Mouse (Mus musculus) embryonic facial prominence, embryonic 11.5 days (tissue): ENCODE results near the gene Apold1. TPM values are rescaled to one million over a fixed set of nuclear protein-coding genes. Genes with fewer than 3 reads are reported as not detected.

ENCODE experiments used
- ATAC-seq: fragments of 200-750 bp; cut with Nextera tagmentation; replicated peaks from 2 replicates; pipeline ENCODE4 v1.8.0; 2017; ENCODE audit warnings: low read depth; ENCODE audit not compliant: insufficient number of reproducible peaks, low FRiP score, low TSS enrichment
- DNase-seq: peaks from one replicate; pipeline ENCODE4 v3.0.0-alpha.2; 2015; ENCODE audit warnings: low spot score
- H3K27ac ChIP-seq: fragments of 300-500 bp; sonication (generic); replicated peaks from 2 replicates; pipeline ENCODE4 v1.5.1; 2014; ENCODE audit warnings: mild to moderate bottlenecking, low read depth, low read length, control low read depth
- H3K27me3 ChIP-seq: fragments of 300-500 bp; sonication (generic); 2 replicates; pipeline ENCODE4 v1.6.1; 2014; ENCODE audit warnings: mild to moderate bottlenecking, low read length, moderate library complexity, mixed read lengths; ENCODE audit not compliant: control insufficient read depth, insufficient read depth
- H3K36me3 ChIP-seq: fragments of 300-500 bp; sonication (generic); replicated peaks from 2 replicates; pipeline ENCODE4 v1.6.1; 2014; ENCODE audit warnings: low read depth, mild to moderate bottlenecking, low read length, moderate library complexity, mixed read lengths; ENCODE audit not compliant: control insufficient read depth, insufficient read depth
- H3K4me1 ChIP-seq: fragments of 300-500 bp; sonication (generic); 2 replicates; pipeline ENCODE4 v1.6.1; 2014; ENCODE audit warnings: low read length, mixed read lengths; ENCODE audit not compliant: control insufficient read depth, insufficient read depth
- H3K4me2 ChIP-seq: fragments of 300-500 bp; sonication (generic); 2 replicates; pipeline ENCODE4 v1.6.1; 2014; ENCODE audit warnings: low read depth, mild to moderate bottlenecking, control low read depth, low read length, moderate library complexity
- H3K4me3 ChIP-seq: fragments of 300-500 bp; sonication (generic); 2 replicates; pipeline ENCODE4 v1.5.1; 2014; ENCODE audit warnings: low read depth, low read length, control low read depth
- H3K9ac ChIP-seq: fragments of 300-500 bp; sonication (generic); replicated peaks from 2 replicates; pipeline ENCODE4 v1.6.1; 2014; ENCODE audit warnings: mild to moderate bottlenecking, control low read depth, low read length
- H3K9me3 ChIP-seq: fragments of 300-500 bp; sonication (generic); replicated peaks from 2 replicates; pipeline ENCODE4 v1.6.1; 2016; ENCODE audit warnings: mild to moderate bottlenecking, low read length, inconsistent platforms, mixed read lengths; ENCODE audit not compliant: control insufficient read depth
- WGBS: fragments of 180-500 bp; shearing (Covaris S2); extraction: QIAGEN DNeasy Blood & Tissue Kit; methylation state at CpG from one replicate; pipeline ENCODE4 v1.1.7; 2014; 5-methylcytosine and 5-hydroxymethylcytosine counted together
- polyA plus RNA-seq: library from polyadenylated mRNA; unstranded; fragments of >200 nt; fragmentation: Nextera tagmentation; extraction: Ambion mirVana; gene quantifications from 2 replicates; pipeline ENCODE4 v1.2.1, GENCODE M21; 2014

The Apold1 gene
- polyA plus RNA-seq, 1 experiment from 2014 or later, result 4.1 TPM

GRCm38 (mm10) chr6:135023379-135023778 is 41.9 kb downstream of the Apold1 start:
- H3K9ac ChIP-seq, result no peak overlapping the region
- DNase-seq (no peak), ATAC-seq (no peak)
- peaks cover 18% of the 10 kb centered on the region for H3K36me3 ChIP-seq
- no peaks in the 10 kb centered on the region for H3K27me3 ChIP-seq
- no peaks in the 10 kb centered on the region for H3K9me3 ChIP-seq
- H3K4me3 ChIP-seq, result no peak overlapping the region
- H3K27ac ChIP-seq, result no peak overlapping the region
- H3K4me1 ChIP-seq, result no peaks in the 10 kb centered on the region
- 94% methylated on average over 14 of the region's 14 CpGs for WGBS
- H3K4me2 ChIP-seq, result no peak overlapping the region

GRCm38 (mm10) chr6:135024781-135025420 is 43.4 kb downstream of the Apold1 start:
- ATAC-seq, result no peak
- Histone ChIP-seq H3K27me3 (no peaks in the 10 kb centered on the region), H3K4me1 (no peaks in the 10 kb centered on the region), H3K9ac (no peak overlapping the region), H3K27ac (no peak overlapping the region), H3K4me2 (no peak overlapping the region), H3K9me3 (no peaks in the 10 kb centered on the region), H3K36me3 (peaks cover 12% of the 10 kb centered on the region), H3K4me3 (no peak overlapping the region)
- 84% methylated on average over 1 of the region's 1 CpGs for WGBS
- no peak for DNase-seq

GRCm38 (mm10) chr6:135026232-135026631 is 44.7 kb downstream of the Apold1 start:
- Histone ChIP-seq H3K4me2 (no peak overlapping the region), H3K27ac (no peak overlapping the region), H3K36me3 (peaks cover 9% of the 10 kb centered on the region), H3K9ac (no peak overlapping the region), H3K4me1 (no peaks in the 10 kb centered on the region), H3K4me3 (no peak overlapping the region), H3K27me3 (no peaks in the 10 kb centered on the region), H3K9me3 (no peaks in the 10 kb centered on the region)
- WGBS, result 18% methylated on average over 3 of the region's 3 CpGs
- ATAC-seq, result 0 out of 2 replicates have a peak, but pooled peaks have one; percentile 53
- peak; percentile 36 for DNase-seq

DNA sequence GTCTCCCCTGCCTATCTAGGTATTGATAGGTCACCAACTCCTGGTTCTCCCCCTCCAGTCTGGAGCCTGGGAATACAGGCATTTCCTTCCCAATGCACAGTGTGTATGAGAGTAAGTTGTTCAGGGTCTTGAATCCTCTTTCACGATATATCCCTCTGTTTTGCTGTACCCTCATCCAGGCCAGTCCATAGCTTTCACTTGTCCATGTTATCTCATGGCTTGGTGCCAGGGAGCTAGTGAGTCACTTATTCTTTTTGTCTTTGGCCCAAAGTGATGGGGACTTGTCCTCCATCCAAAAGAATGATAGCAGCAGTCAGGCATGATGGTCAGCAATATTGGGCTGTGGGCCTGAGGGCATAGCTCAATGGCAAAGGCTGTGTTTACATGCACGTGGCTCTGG is 45.2 kb downstream of the Apold1 start:
- 71% methylated on average over 2 of the region's 2 CpGs for WGBS
- DNase-seq (no peak), ATAC-seq (no peak)
- Histone ChIP-seq H3K4me1 (no peaks in the 10 kb centered on the region), H3K4me3 (no peak overlapping the region), H3K27ac (no peak overlapping the region), H3K27me3 (no peaks in the 10 kb centered on the region), H3K36me3 (peaks cover 4% of the 10 kb centered on the region; the same call in 1 of the 2 replicates), H3K9me3 (no peaks in the 10 kb centered on the region), H3K9ac (no peak overlapping the region), H3K4me2 (no peak overlapping the region)

- H3K36me3 ChIP-seq, result no peaks in the 10 kb centered on the region
- 74% methylated on average over 4 of the region's 4 CpGs for WGBS
- no peak for ATAC-seq
Observed at GRCm38 (mm10) chr6:135029246-135029645, 47.7 kb downstream of the Apold1 start.

More at GRCm38 (mm10) chr6:135029246-135029645, 47.7 kb downstream of the Apold1 start:
- H3K4me1 ChIP-seq, result no peaks in the 10 kb centered on the region
- no peaks in the 10 kb centered on the region for H3K27me3 ChIP-seq
- H3K9ac ChIP-seq, result no peak overlapping the region
- DNase-seq, result no peak
- H3K9me3 ChIP-seq, result no peaks in the 10 kb centered on the region
- no peak overlapping the region for H3K27ac ChIP-seq
- H3K4me3 ChIP-seq, result no peak overlapping the region
- no peak overlapping the region for H3K4me2 ChIP-seq

Other genes starting within 250 kb of the Apold1 start
- 15.4 and 17.7 TPM in 2 replicates for gene Dusp16, start 189.1 kb upstream of the Apold1 start, polyA plus RNA-seq
- 0.96 and 1.1 TPM in 2 replicates for gene Crebl2, start 151.6 kb upstream of the Apold1 start, polyA plus RNA-seq
- 13.2 and 19.2 TPM in 2 replicates for gene Gpr19, start 83.1 kb upstream of the Apold1 start, polyA plus RNA-seq
- gene Cdkn1b, start 61.3 kb upstream of the Apold1 start, polyA plus RNA-seq, result 18.7 and 21.2 TPM in 2 replicates
- gene Ddx47, start 29.9 kb downstream of the Apold1 start, polyA plus RNA-seq, result 116 and 125 TPM in 2 replicates
- 2.0 and 2.3 TPM in 2 replicates for gene Gprc5a, start 83.9 kb downstream of the Apold1 start, polyA plus RNA-seq
- gene Gprc5d, start 136.6 kb downstream of the Apold1 start, polyA plus RNA-seq, result not detected in 2 replicates
- gene Fam234b, start 216.3 kb downstream of the Apold1 start, polyA plus RNA-seq, result 25.0 and 25.2 TPM in 2 replicates
- gene Hebp1, start 216.3 kb downstream of the Apold1 start, polyA plus RNA-seq, result 3.1 and 3.7 TPM in 2 replicates